Mouse (Mus musculus) stomach, postnatal 0 days (tissue): ENCODE data around the gene Tmprss15. TPM values are rescaled to one million over a fixed set of nuclear protein-coding genes. Genes with fewer than 3 reads are reported as not detected.

Source experiments
- ATAC-seq: fragments of 200-750 bp; cut with Nextera tagmentation; 2 replicates; pipeline ENCODE4 v1.8.0; 2017; ENCODE audit not compliant: low FRiP score, low TSS enrichment
- DNase-seq: peaks from one replicate; pipeline ENCODE4 v3.0.0-alpha.2; 2016; ENCODE audit warnings: low spot score
- H3K27ac ChIP-seq: fragments of 300-500 bp; sonication (generic); replicated peaks from 2 replicates; pipeline ENCODE4 v1.5.1; 2014; ENCODE audit warnings: mild to moderate bottlenecking, control low read depth
- H3K27me3 ChIP-seq: fragments of 300-500 bp; sonication (generic); 2 replicates; pipeline ENCODE4 v1.6.1; 2014; ENCODE audit warnings: low read length; ENCODE audit not compliant: control insufficient read depth, insufficient read depth
- H3K36me3 ChIP-seq: fragments of 300-500 bp; sonication (generic); 2 replicates; pipeline ENCODE4 v1.6.1; 2014; ENCODE audit warnings: low read length, mixed read lengths; ENCODE audit not compliant: control insufficient read depth, insufficient read depth
- H3K4me1 ChIP-seq: fragments of 300-500 bp; sonication (generic); replicated peaks from 2 replicates; pipeline ENCODE4 v1.6.1; 2014; ENCODE audit warnings: antibody characterized with exemption; ENCODE audit not compliant: control insufficient read depth, insufficient read depth
- H3K4me2 ChIP-seq: fragments of 300-500 bp; sonication (generic); replicated peaks from 2 replicates; pipeline ENCODE4 v1.6.1; 2014; ENCODE audit warnings: low read depth, mild to moderate bottlenecking, control low read depth, moderate library complexity
- H3K4me3 ChIP-seq: fragments of 300-500 bp; sonication (generic); 2 replicates; pipeline ENCODE4 v1.5.1; 2014; ENCODE audit warnings: low read depth, low read length, control low read depth
- H3K9ac ChIP-seq: fragments of 300-500 bp; sonication (generic); 2 replicates; pipeline ENCODE4 v1.6.1; 2014; ENCODE audit warnings: mild to moderate bottlenecking, low read length, control low read depth, mixed read lengths
- H3K9me3 ChIP-seq: fragments of 300-500 bp; sonication (generic); 2 replicates; pipeline ENCODE4 v1.6.1; 2016; ENCODE audit warnings: low read length; ENCODE audit not compliant: control insufficient read depth
- CTCF ChIP-seq: IDR thresholded peaks from 2 replicates; pipeline ENCODE4 v1.5.1; 2016; ENCODE audit warnings: antibody characterized with exemption, low read depth, mild to moderate bottlenecking, moderate library complexity
- EP300 ChIP-seq: optimal IDR thresholded peaks from 2 replicates; pipeline ENCODE3; 2016; ENCODE audit warnings: antibody characterized with exemption
- WGBS: fragments of 180-500 bp; shearing (Covaris S2); extraction: QIAGEN DNeasy Blood & Tissue Kit; methylation state at CpG from one replicate; pipeline ENCODE4 v1.1.7; 2014; 5-methylcytosine and 5-hydroxymethylcytosine counted together
- polyA plus RNA-seq: library from polyadenylated mRNA; unstranded; fragments of >200 nt; fragmentation: Nextera tagmentation; extraction: Ambion mirVana; gene quantifications from 2 replicates; pipeline ENCODE4 v1.2.1, GENCODE M21; 2015

Tmprss15 gene
- polyA plus RNA-seq, result 0.06 and 0.07 TPM in 2 replicates

GRCm38 (mm10) chr16:79090997-79091396 lies at the start of gene Tmprss15:
TSS of gene Tmprss15 (minus strand) at chr16:79091097.
- DNase-seq (no peak), ATAC-seq (no peak)
- Histone ChIP-seq H3K27me3 (no peaks in the 10 kb centered on the region), H3K9ac (no peak within 1 kb of the TSS), H3K4me1 (no peaks in the 10 kb centered on the region), H3K4me3 (no peak within 1 kb of the TSS), H3K4me2 (no peak within 1 kb of the TSS), H3K9me3 (no peaks in the 10 kb centered on the region), H3K27ac (no peak within 1 kb of the TSS), H3K36me3 (no peaks in the 10 kb centered on the region)
- WGBS, result 77% methylated on average over 4 of the region's 4 CpGs
- no peak for TF ChIP-seq EP300
- no peak for TF ChIP-seq CTCF

- 71% methylated on average over 1 of the region's 1 CpGs for WGBS
- no peak overlapping the region for H3K4me2 ChIP-seq
- no peaks in the 10 kb centered on the region for H3K27me3 ChIP-seq
- no peak for DNase-seq
- no peak overlapping the region for H3K27ac ChIP-seq
- no peaks in the 10 kb centered on the region for H3K9me3 ChIP-seq
- H3K9ac ChIP-seq, result no peak overlapping the region
- H3K36me3 ChIP-seq, result no peaks in the 10 kb centered on the region
- H3K4me3 ChIP-seq, result no peak overlapping the region
- TF ChIP-seq EP300 (no peak), CTCF (no peak)
- no peak for ATAC-seq
- H3K4me1 ChIP-seq, result no peaks in the 10 kb centered on the region
Observed at GRCm38 (mm10) chr16:79114879-79115278, 24.0 kb upstream of the Tmprss15 start.

- no peaks in the 10 kb centered on the region for H3K27me3 ChIP-seq
- DNase-seq (no peak), ATAC-seq (no peak)
- no peak overlapping the region for H3K4me3 ChIP-seq
- H3K4me2 ChIP-seq, result no peak overlapping the region
- H3K9me3 ChIP-seq, result no peaks in the 10 kb centered on the region
- 7% methylated on average over 1 of the region's 1 CpGs for WGBS
- H3K4me1 ChIP-seq, result no peaks in the 10 kb centered on the region
- no peaks in the 10 kb centered on the region for H3K36me3 ChIP-seq
- TF ChIP-seq EP300 (no peak), CTCF (no peak)
- H3K27ac ChIP-seq, result no peak overlapping the region
- no peak overlapping the region for H3K9ac ChIP-seq
Observed at GRCm38 (mm10) chr16:79109516-79109915, 18.6 kb upstream of the Tmprss15 start.

- Histone ChIP-seq H3K4me3 (no peak overlapping the region), H3K27me3 (no peaks in the 10 kb centered on the region), H3K36me3 (no peaks in the 10 kb centered on the region), H3K4me2 (no peak overlapping the region), H3K27ac (no peak overlapping the region), H3K9me3 (no peaks in the 10 kb centered on the region), H3K4me1 (no peaks in the 10 kb centered on the region), H3K9ac (no peak overlapping the region)
- 49% methylated on average over 5 of the region's 5 CpGs for WGBS
- no peak for TF ChIP-seq CTCF
- TF ChIP-seq EP300, result no peak
- ATAC-seq (no peak), DNase-seq (no peak)
Observed at GRCm38 (mm10) chr16:79108969-79109368, 18.1 kb upstream of the Tmprss15 start.

GRCm38 (mm10) chr16:79100325-79100724 lies 9.4 kb upstream of the Tmprss15 start:
- Histone ChIP-seq H3K36me3 (no peaks in the 10 kb centered on the region), H3K4me1 (no peaks in the 10 kb centered on the region), H3K9me3 (no peaks in the 10 kb centered on the region), H3K27me3 (no peaks in the 10 kb centered on the region), H3K27ac (no peak overlapping the region), H3K4me3 (no peak overlapping the region), H3K4me2 (no peak overlapping the region), H3K9ac (no peak overlapping the region)
- ATAC-seq (no peak), DNase-seq (no peak)
- 80% methylated on average over 2 of the region's 2 CpGs for WGBS
- TF ChIP-seq CTCF, result no peak
- TF ChIP-seq EP300, result no peak

- TF ChIP-seq EP300 (no peak), CTCF (no peak)
- Histone ChIP-seq H3K27me3 (no peaks in the 10 kb centered on the region), H3K9ac (no peak overlapping the region), H3K27ac (no peak overlapping the region), H3K4me1 (no peaks in the 10 kb centered on the region), H3K36me3 (no peaks in the 10 kb centered on the region), H3K4me2 (no peak overlapping the region), H3K4me3 (no peak overlapping the region), H3K9me3 (no peaks in the 10 kb centered on the region)
- no peak for ATAC-seq
- WGBS, result 85% methylated on average over 2 of the region's 2 CpGs
- no peak for DNase-seq
Observed at GRCm38 (mm10) chr16:79098321-79098720, 7.4 kb upstream of the Tmprss15 start.
